Mouse (Mus musculus) spleen, adult 2 months (tissue): ENCODE data around the gene Wdr18.
A peak's percentile ranks its signal among the peaks of the same experiment; 100 is the strongest.

ENCODE experiments used
- CTCF ChIP-seq: fragments of 200-500 bp; IDR thresholded peaks from 2 replicates; pipeline ENCODE4 v1.5.1; 2011; ENCODE audit warnings: mild to moderate bottlenecking, inconsistent platforms; ENCODE audit not compliant: insufficient read depth, insufficient read length, insufficient replicate concordance; ENCODE audit errors: extremely low read depth
- POLR2A ChIP-seq: fragments of 200-500 bp; IDR thresholded peaks from 2 replicates; pipeline ENCODE4 v1.6.1; 2011; ENCODE audit warnings: low read depth, low read length, inconsistent platforms

DNA sequence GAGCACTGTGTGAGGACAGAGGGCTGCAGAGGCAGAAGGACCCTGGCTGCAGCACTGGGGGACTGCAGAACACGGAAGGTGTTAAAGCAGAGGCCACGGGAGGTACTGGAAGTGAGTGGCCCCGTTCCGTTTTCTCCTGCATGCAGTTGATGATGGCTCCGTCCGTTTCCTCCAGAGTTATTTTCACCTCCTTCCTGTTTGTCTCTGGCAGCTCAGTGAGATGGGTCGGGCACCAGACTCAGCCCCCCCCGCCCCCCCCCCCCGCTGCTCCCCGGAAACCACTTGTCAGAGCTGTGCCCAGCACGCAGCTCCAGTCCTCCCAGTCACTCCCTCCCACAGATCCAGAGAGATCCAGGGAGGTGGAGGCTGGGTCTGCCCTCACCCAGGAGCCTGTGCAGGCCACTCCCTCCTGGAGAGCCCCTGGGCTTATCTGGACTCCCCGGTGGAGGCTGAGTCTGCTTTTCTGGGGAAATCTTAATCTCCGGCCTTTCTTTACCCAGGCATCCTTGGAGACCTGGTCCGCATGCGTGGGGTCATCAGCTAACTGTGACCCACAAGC lies 58.9 kb downstream of the Wdr18 start:
- TF ChIP-seq CTCF (no peak), POLR2A (peak; percentile 53; the same call in 1 of the 2 replicates)
